Mouse (Mus musculus) MEL (cell line): ENCODE results near the gene Ctsc. TPM values are rescaled to one million over a fixed set of nuclear protein-coding genes. Genes with fewer than 3 reads are reported as not detected.

Source experiments
- DNase-seq: peaks from one replicate; pipeline ENCODE4 v3.0.0; 2011; ENCODE audit warnings: low read depth, low spot score
- H3K27ac ChIP-seq: 2 replicates; pipeline ENCODE4 v1.5.1; 2012; ENCODE audit warnings: low read depth, mild to moderate bottlenecking, control low read depth, low read length, moderate library complexity; ENCODE audit not compliant: control insufficient read depth
- H3K27me3 ChIP-seq, 2 experiments: fragments of 150-350 bp in 1 of 2; sonication (generic) in 1 of 2; 2 replicates each; pipeline ENCODE4 v1.6.1; 2012; ENCODE audit warnings: low read length in 2 of 2, mild to moderate bottlenecking in 2 of 2, improper control_type of control experiment in 1 of 2, moderate library complexity in 1 of 2; ENCODE audit not compliant: insufficient read depth in 2 of 2, control insufficient read depth in 1 of 2
- H3K36me3 ChIP-seq, 2 experiments: 2 replicates each; pipeline ENCODE4 v1.6.1; 2012 to 2014; ENCODE audit warnings: low read length in 2 of 2, improper control_type of control experiment in 1 of 2, inconsistent platforms in 1 of 2, mild to moderate bottlenecking in 1 of 2; ENCODE audit not compliant: insufficient read depth in 2 of 2, control insufficient read depth in 1 of 2
- H3K4me1 ChIP-seq, 2 experiments: fragments of 150-350 bp in 1 of 2; sonication (generic) in 1 of 2; 2 replicates each; pipeline ENCODE4 v1.6.1; 2012; ENCODE audit warnings: low read length in 2 of 2, improper control_type of control experiment in 1 of 2, mild to moderate bottlenecking in 1 of 2; ENCODE audit not compliant: insufficient read depth in 2 of 2, control insufficient read depth in 1 of 2
- H3K4me3 ChIP-seq, 2 experiments: fragments of 150-350 bp in 1 of 2; sonication (generic) in 1 of 2; 2 replicates each; pipeline ENCODE4 v1.5.1; 2012; ENCODE audit warnings: low read depth in 2 of 2, low read length in 2 of 2, mild to moderate bottlenecking in 2 of 2, moderate library complexity in 2 of 2, control low read depth in 1 of 2, improper control_type of control experiment in 1 of 2; ENCODE audit not compliant: control insufficient read depth in 1 of 2, insufficient read depth in 1 of 2
- H3K79me2 ChIP-seq: 2 replicates; pipeline ENCODE4 v1.6.1; 2012; ENCODE audit warnings: mild to moderate bottlenecking, low read length, moderate library complexity; ENCODE audit not compliant: control insufficient read depth, poor library complexity, insufficient read depth
- H3K9ac ChIP-seq: 2 replicates; pipeline ENCODE4 v1.6.1; 2012; ENCODE audit warnings: low read depth, mild to moderate bottlenecking, control low read depth, low read length, moderate library complexity; ENCODE audit not compliant: control insufficient read depth, poor library complexity, severe bottlenecking
- H3K9me3 ChIP-seq: fragments of 150-350 bp; sonication (generic); replicated peaks from 2 replicates; pipeline ENCODE4 v1.6.1; 2012; ENCODE audit warnings: mild to moderate bottlenecking, low read length, improper control_type of control experiment, moderate library complexity; ENCODE audit not compliant: insufficient read depth
- BHLHE40 ChIP-seq: IDR thresholded peaks from 2 replicates; pipeline ENCODE4 v1.6.1; 2012; ENCODE audit warnings: low read depth, mild to moderate bottlenecking, inconsistent platforms, low read length, improper control_type of control experiment, borderline replicate concordance
- CHD2 ChIP-seq: IDR thresholded peaks from 2 replicates; pipeline ENCODE4 v1.6.1; 2011; ENCODE audit warnings: low read length, improper control_type of control experiment
- CTCF ChIP-seq, 3 experiments: IDR thresholded peaks in 2 of 3; conservative IDR thresholded peaks in 1 of 3; 2 replicates each; pipeline ENCODE4 v1.5.1; 2011 to 2012; ENCODE audit warnings: low read length in 3 of 3, low read depth in 2 of 3, mild to moderate bottlenecking in 2 of 3, improper control_type of control experiment in 1 of 3, inconsistent platforms in 1 of 3, mixed read lengths in 1 of 3, moderate library complexity in 1 of 3; ENCODE audit not compliant: control insufficient read depth in 1 of 3, insufficient read depth in 1 of 3, poor library complexity in 1 of 3, severe bottlenecking in 1 of 3
- EP300 ChIP-seq, 2 experiments: IDR thresholded peaks; 2 replicates each; pipeline ENCODE4 v1.6.1; 2011; ENCODE audit warnings: improper control_type of control experiment in 2 of 2, low read length in 2 of 2, low read depth in 1 of 2, mild to moderate bottlenecking in 1 of 2
- GATA1 ChIP-seq: IDR thresholded peaks from 2 replicates; pipeline ENCODE4 v1.6.1; 2011; ENCODE audit warnings: low read depth, low read length, improper control_type of control experiment
- JUND ChIP-seq: IDR thresholded peaks from 2 replicates; pipeline ENCODE4 v1.6.1; 2011; ENCODE audit warnings: low read depth, mild to moderate bottlenecking, improper control_type of control experiment, low read length
- MAFK ChIP-seq: IDR thresholded peaks from 2 replicates; pipeline ENCODE4 v1.6.1; 2011; ENCODE audit warnings: low read depth, mild to moderate bottlenecking, low read length, improper control_type of control experiment, borderline replicate concordance
- MAX ChIP-seq: IDR thresholded peaks from 2 replicates; pipeline ENCODE4 v1.6.1; 2011; ENCODE audit warnings: low read length, improper control_type of control experiment
- MYC ChIP-seq: IDR thresholded peaks from 2 replicates; pipeline ENCODE4 v1.6.1; 2011; ENCODE audit warnings: low read depth, mild to moderate bottlenecking, low read length, improper control_type of control experiment, moderate library complexity
- POLR2A ChIP-seq, 2 experiments: IDR thresholded peaks; 2 replicates each; pipeline ENCODE4 v1.6.1; 2011 to 2012; ENCODE audit warnings: low read length in 2 of 2, mild to moderate bottlenecking in 2 of 2, control low read depth in 1 of 2, improper control_type of control experiment in 1 of 2, low read depth in 1 of 2, moderate library complexity in 1 of 2; ENCODE audit not compliant: control insufficient read depth in 1 of 2, insufficient read depth in 1 of 2, poor library complexity in 1 of 2
- RCOR1 ChIP-seq: IDR thresholded peaks from 2 replicates; pipeline ENCODE4 v1.6.1; 2012; ENCODE audit warnings: low read depth, mild to moderate bottlenecking, inconsistent platforms, low read length, improper control_type of control experiment
- TAL1 ChIP-seq: IDR thresholded peaks from 2 replicates; pipeline ENCODE4 v1.6.1; 2012; ENCODE audit warnings: mild to moderate bottlenecking, inconsistent platforms, low read length, moderate library complexity, mixed read lengths
- TBP ChIP-seq: IDR thresholded peaks from 2 replicates; pipeline ENCODE4 v1.8.0; 2011; ENCODE audit warnings: low read depth, low read length, improper control_type of control experiment
- USF2 ChIP-seq, 2 experiments: IDR thresholded peaks; 2 replicates each; pipeline ENCODE4 v1.6.1; 2011 to 2012; ENCODE audit warnings: improper control_type of control experiment in 2 of 2, low read length in 2 of 2, borderline replicate concordance in 1 of 2, inconsistent platforms in 1 of 2, low read depth in 1 of 2, mild to moderate bottlenecking in 1 of 2; ENCODE audit not compliant: insufficient read depth in 1 of 2
- ZMIZ1 ChIP-seq: IDR thresholded peaks from 2 replicates; pipeline ENCODE4 v1.6.1; 2012; ENCODE audit warnings: low read depth, mild to moderate bottlenecking, inconsistent platforms, low read length, improper control_type of control experiment, moderate library complexity
- ZNF384 ChIP-seq: IDR thresholded peaks from 2 replicates; pipeline ENCODE4 v1.6.1; 2012; ENCODE audit warnings: low read depth, mild to moderate bottlenecking, inconsistent platforms, low read length, improper control_type of control experiment
- polyA plus RNA-seq, 2 experiments: library from polyadenylated mRNA; stranded (reverse) in 1 of 2; unstranded in 1 of 2; fragments of >175 nt in 1 of 2; fragments of >200 nt in 1 of 2; gene quantifications; 2 replicates each; pipeline versions ENCODE4 v1.2.1 to v1.2.4; 2012; ENCODE audit warnings: low replicate concordance in 2 of 2, low read depth in 1 of 2; ENCODE audit not compliant: insufficient read length in 2 of 2, insufficient read depth in 1 of 2, missing spikeins in 1 of 2
- total RNA-seq: library from RNA; depleted of rRNA; stranded (reverse); fragments of 300-350 nt; gene quantifications from 2 replicates; pipeline ENCODE4 v1.2.3, GENCODE M21; 2012

Gene Ctsc
- total and polyA plus RNA-seq, 3 experiments: 50.7 to 51.4 TPM; not detected in 1

GRCm38 (mm10) chr7:88251535-88251934, 26.4 kb upstream of the Ctsc start:
- Histone ChIP-seq H3K9ac (no peak overlapping the region), H3K79me2 (no peaks in the 10 kb centered on the region), H3K27ac (no peak overlapping the region), H3K4me3 (no peak overlapping the region), H3K4me1 (no peaks in the 10 kb centered on the region; a peak in 1 of 4 replicates), H3K36me3 (peaks cover 0 to 2% of the 10 kb centered on the region in 2 experiments; a peak in 1 of 4 replicates), H3K27me3 (no peaks in the 10 kb centered on the region), H3K9me3 (no peaks in the 10 kb centered on the region)
- TF ChIP-seq CHD2 (no peak), ZMIZ1 (no peak), RCOR1 (no peak), MAX (no peak), POLR2A (IDR thresholded peaks at IDR 0.05; ENCODE audit: control insufficient read depth in 1 of 2, insufficient read depth in 1 of 2, low read depth in 1 of 2, low read length in 2 of 2, poor library complexity in 1 of 2) (no peak), EP300 (IDR thresholded peaks at IDR 0.05; ENCODE audit: low read depth in 1 of 2, low read length in 2 of 2) (no peak), CTCF (IDR thresholded peaks at IDR 0.05 in 2 of 3, conservative IDR thresholded peaks at IDR 0.05 in 1 of 3; ENCODE audit: control insufficient read depth in 1 of 3, insufficient read depth in 1 of 3, low read depth in 2 of 3, low read length in 3 of 3, poor library complexity in 1 of 3, severe bottlenecking in 1 of 3) (no peak), TAL1 (no peak), BHLHE40 (no peak), MYC (no peak), JUND (no peak), MAFK (no peak), TBP (no peak), ZNF384 (no peak), USF2 (IDR thresholded peaks at IDR 0.05; ENCODE audit: borderline replicate concordance in 1 of 2, insufficient read depth in 1 of 2, low read depth in 1 of 2, low read length in 2 of 2) (no peak), GATA1 (no peak)
- no peak for DNase-seq

GRCm38 (mm10) chr7:88252129-88252528, 25.8 kb upstream of the Ctsc start:
- Histone ChIP-seq H3K27me3 (no peaks in the 10 kb centered on the region), H3K4me1 (no peaks in the 10 kb centered on the region; a peak in 1 of 4 replicates), H3K4me3 (no peak overlapping the region), H3K79me2 (no peaks in the 10 kb centered on the region), H3K27ac (no peak overlapping the region), H3K9me3 (no peaks in the 10 kb centered on the region), H3K36me3 (peaks cover 0 to 2% of the 10 kb centered on the region in 2 experiments; a peak in 1 of 4 replicates)
- DNase-seq: no peak
- TF ChIP-seq EP300 (IDR thresholded peaks at IDR 0.05; ENCODE audit: low read depth in 1 of 2, low read length in 2 of 2): peak in 1 of 2 experiments; percentile 14; a peak in 1 of 4 replicates
- no peak for TF ChIP-seq RCOR1
- TF ChIP-seq POLR2A (IDR thresholded peaks at IDR 0.05; ENCODE audit: control insufficient read depth in 1 of 2, insufficient read depth in 1 of 2, low read depth in 1 of 2, low read length in 2 of 2, poor library complexity in 1 of 2): no peak
- TF ChIP-seq, all 39 proteins: peak for 1
- no peak overlapping the region for H3K9ac ChIP-seq
